Mouse (Mus musculus) stomach, postnatal 0 days (tissue): ENCODE measurements at regions not wholly inside any gene's neighbourhood (a gene's known extent, or its start where the extent isn't known, plus 50 kb on each side); places are given as distances from the start of the nearest gene placed in this dataset.

Source experiments
- CTCF ChIP-seq: IDR thresholded peaks from 2 replicates; pipeline ENCODE4 v1.5.1; 2016; ENCODE audit warnings: antibody characterized with exemption, low read depth, mild to moderate bottlenecking, moderate library complexity
- EP300 ChIP-seq: optimal IDR thresholded peaks from 2 replicates; pipeline ENCODE3; 2016; ENCODE audit warnings: antibody characterized with exemption

DNA sequence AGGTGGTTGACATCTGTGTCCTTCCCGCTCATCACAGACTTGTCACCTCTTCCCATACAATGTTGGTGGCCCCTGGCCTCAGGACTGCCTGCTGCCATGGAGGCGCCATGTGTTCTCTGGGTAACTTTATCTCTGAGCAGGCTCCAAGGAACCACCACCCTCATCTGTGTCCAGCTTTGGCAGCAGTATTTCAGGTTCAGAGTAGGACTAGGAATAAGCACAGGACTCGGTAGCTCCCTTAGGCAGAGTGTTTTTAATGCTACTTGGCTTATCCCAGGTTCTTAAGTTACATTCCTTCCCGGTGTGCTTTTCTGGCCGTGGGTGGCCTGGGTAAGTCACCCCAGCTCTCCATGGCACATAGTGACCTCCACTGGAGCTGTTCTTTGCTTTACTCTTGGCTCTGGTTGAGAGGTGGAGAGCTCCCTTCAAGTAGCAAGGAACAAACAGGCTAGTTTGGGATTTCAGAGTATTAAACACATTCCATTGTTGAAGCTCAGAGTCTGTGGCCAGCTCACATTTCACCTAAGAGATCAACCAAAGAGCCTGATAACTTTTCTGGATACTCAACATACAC, 153.0 kb downstream of the 1700129C05Rik start:
- no peak for TF ChIP-seq CTCF
- TF ChIP-seq EP300, result no peak
